Mouse (Mus musculus) brain, embryonic 18.5 days (tissue): ENCODE measurements around the gene Vmn2r89.
"Not testable (repeated sequence)": the region's sequence is repeated elsewhere in the genome, so short reads cannot be mapped to it uniquely, and the experiment has no call there.

Experiments used
- DNase-seq: peaks from one replicate; pipeline ENCODE4 v3.0.0-alpha.2; 2012; ENCODE audit warnings: low read depth, low spot score

Vmn2r89 gene

GRCm38 (mm10) chr14:51451557-51451956 lies at the start of gene Vmn2r89:
TSS of gene Vmn2r89 (plus strand) at chr14:51451857.
- DNase-seq: not testable (repeated sequence)

GRCm38 (mm10) chr14:51410520-51410919 lies 41.1 kb upstream of the Vmn2r89 start, which contains the start of gene Vmn2r88:
TSS of gene Vmn2r88 (plus strand) at chr14:51410820.
- DNase-seq: no peak

GRCm38 (mm10) chr14:51423885-51424284 lies 27.8 kb upstream of the Vmn2r89 start:
- DNase-seq: no peak

GRCm38 (mm10) chr14:51430138-51430537 lies 21.5 kb upstream of the Vmn2r89 start:
- DNase-seq: not testable (repeated sequence)

GRCm38 (mm10) chr14:51434546-51434945 lies 17.1 kb upstream of the Vmn2r89 start:
- no peak for DNase-seq

- DNase-seq: no peak
Observed at GRCm38 (mm10) chr14:51435020-51435419, 16.6 kb upstream of the Vmn2r89 start.

GRCm38 (mm10) chr14:51438955-51439354 lies 12.7 kb upstream of the Vmn2r89 start:
- no peak for DNase-seq

- not testable (repeated sequence) for DNase-seq
Observed at GRCm38 (mm10) chr14:51480278-51480677, 28.6 kb downstream of the Vmn2r89 start.

GRCm38 (mm10) chr14:51481332-51482015 lies 29.8 kb downstream of the Vmn2r89 start:
- not testable (repeated sequence) for DNase-seq

- DNase-seq: no peak
Observed at GRCm38 (mm10) chr14:51482051-51482715, 30.5 kb downstream of the Vmn2r89 start.

- DNase-seq: not testable (repeated sequence)
Observed at GRCm38 (mm10) chr14:51482971-51483381, 31.3 kb downstream of the Vmn2r89 start.

GRCm38 (mm10) chr14:51483671-51484070 lies 32.0 kb downstream of the Vmn2r89 start:
- no peak for DNase-seq

- DNase-seq: no peak
Observed at GRCm38 (mm10) chr14:51486111-51486510, 34.5 kb downstream of the Vmn2r89 start.

- no peak for DNase-seq
Observed at GRCm38 (mm10) chr14:51495781-51496180, 44.1 kb downstream of the Vmn2r89 start.

GRCm38 (mm10) chr14:51496955-51497354 lies 45.3 kb downstream of the Vmn2r89 start:
- no peak for DNase-seq

- no peak for DNase-seq
Observed at GRCm38 (mm10) chr14:51497958-51498357, 46.3 kb downstream of the Vmn2r89 start.

- no peak for DNase-seq
Observed at GRCm38 (mm10) chr14:51499707-51500275, 48.1 kb downstream of the Vmn2r89 start.

- no peak for DNase-seq
Observed at GRCm38 (mm10) chr14:51500461-51500860, 48.8 kb downstream of the Vmn2r89 start.

- DNase-seq: no peak
Observed at GRCm38 (mm10) chr14:51507416-51507815, 55.8 kb downstream of the Vmn2r89 start.
